Mouse (Mus musculus) hematopoietic stem cell, adult 5-6 weeks (primary cell): ENCODE measurements around the gene Fgd2. TPM values are rescaled to one million over a fixed set of nuclear protein-coding genes. Genes with fewer than 3 reads are reported as not detected.
"Not testable (repeated sequence)": the region's sequence is repeated elsewhere in the genome, so short reads cannot be mapped to it uniquely, and the experiment has no call there.

Source experiments
- ATAC-seq, 2 experiments: fragments of 125-278 bp in 1 of 2; replicated peaks in 1 of 2; 2 replicates each; pipeline ENCODE4 v1.8.0; 2016 to 2017; ENCODE audit warnings: inconsistent platforms in 2 of 2, mild to moderate bottlenecking in 2 of 2, moderate number of reproducible peaks in 2 of 2, low read depth in 1 of 2, moderate TSS enrichment in 1 of 2; ENCODE audit not compliant: low FRiP score in 2 of 2, poor library complexity in 2 of 2, severe bottlenecking in 2 of 2, insufficient read depth in 1 of 2, low TSS enrichment in 1 of 2
- total RNA-seq: library from RNA; stranded (forward); fragments of 172-1452, 232-1000 nt; gene quantifications from 2 replicates; pipeline ENCODE4 v1.2.3, GENCODE M21; 2017

Gene Fgd2
- 36.9 and 54.2 TPM in 2 replicates for total RNA-seq

- ATAC-seq = peak; percentile 82
Observed at GRCm38 (mm10) chr17:29360761-29361221, at the start of gene Fgd2. Fgd2 (plus strand) TSS chr17:29360914.

- no peak for ATAC-seq
Observed at GRCm38 (mm10) chr17:29311602-29312001, 49.1 kb upstream of the Fgd2 start.

GRCm38 (mm10) chr17:29312082-29312481 is 48.6 kb upstream of the Fgd2 start:
- ATAC-seq = no peak

- no peak for ATAC-seq
Observed at GRCm38 (mm10) chr17:29313300-29313699, 47.4 kb upstream of the Fgd2 start.

GRCm38 (mm10) chr17:29315672-29316465 is 44.8 kb upstream of the Fgd2 start:
- no peak for ATAC-seq

- no peak for ATAC-seq
Observed at GRCm38 (mm10) chr17:29316891-29317290, 43.8 kb upstream of the Fgd2 start.

GRCm38 (mm10) chr17:29317380-29317779 is 43.3 kb upstream of the Fgd2 start, which contains the start of gene Pi16:
Pi16 (plus strand) TSS chr17:29317680.
- ATAC-seq = not testable (repeated sequence)

GRCm38 (mm10) chr17:29318731-29319250 is 41.9 kb upstream of the Fgd2 start:
- ATAC-seq = peak; percentile 65 to 84

- ATAC-seq = no peak
Observed at GRCm38 (mm10) chr17:29319476-29319875, 41.2 kb upstream of the Fgd2 start.

- ATAC-seq = peak in 1 of 2 experiments; percentile 39; a peak in 1 of 4 replicates
Observed at GRCm38 (mm10) chr17:29319881-29320639, 40.7 kb upstream of the Fgd2 start.

- no peak for ATAC-seq
Observed at GRCm38 (mm10) chr17:29321765-29322602, 38.7 kb upstream of the Fgd2 start.

- ATAC-seq = no peak
Observed at GRCm38 (mm10) chr17:29322603-29322962, 38.1 kb upstream of the Fgd2 start.

- ATAC-seq = no peak
Observed at GRCm38 (mm10) chr17:29323625-29324024, 37.1 kb upstream of the Fgd2 start.

- no peak for ATAC-seq
Observed at GRCm38 (mm10) chr17:29325831-29326230, 34.9 kb upstream of the Fgd2 start.

GRCm38 (mm10) chr17:29326531-29327529 is 33.9 kb upstream of the Fgd2 start:
- 0 out of 4 replicates have a peak, but pooled peaks of 1 of the 2 experiments have one; percentile 23 for ATAC-seq

GRCm38 (mm10) chr17:29327691-29328090 is 33.0 kb upstream of the Fgd2 start:
- ATAC-seq = no peak
